24 mouse cellular contexts compared by ENCODE assay signal in genomic region chr2:69592536-69592935, GRCm38 (mm10). TPM values are rescaled to one million over a fixed set of nuclear protein-coding genes. Genes with fewer than 3 reads are reported as not detected.
DNase-seq lines count a peak whose midpoint lies in the region; ATAC-seq and TF ChIP-seq lines count a peak whose summit lies in the region.
"Had no signal": no experiment of that assay in that cellular context is flagged by ENCODE, and none has a peak within 500 bp of the region (broad histone marks: within the 10 kb centered on the region; RNA-seq: fewer than 3 reads in every experiment).

No protein-coding gene starts in this region.

- DNase-seq in ES-E14 (ENCODE audit: low read depth, low spot score) (no peak), ZHBTc4 (ENCODE audit: low read depth, low spot score) (peak; percentile 74)
- DNase-seq in natural killer cell, adult 2 months (ENCODE audit: low spot score in 2 of 2): no peak
- no peak for DNase-seq in kidney, adult 9 months
- DNase-seq: adrenal gland, adult 2 months; adrenal gland, postnatal 10 days; adrenal gland, postnatal 25 days; cerebellum, adult 11 months; cerebellum, adult 18-20 months; cerebellum, adult 9-10 months; cerebellum, postnatal 14 days; cerebellum, postnatal 36 days; embryo, embryonic 11 days had no signal

- WGBS in midbrain, embryonic 15.5 days: 32% methylated on average over 1 of the region's 1 CpGs

- no peak for TF ChIP-seq POLR2A in ES-Bruce4 (IDR thresholded peaks at IDR 0.05; ENCODE audit: insufficient read depth, low read length)

- H3K9me3 ChIP-seq in ES-Bruce4 (replicated peaks; ENCODE audit: control insufficient read depth, insufficient read depth, low read length, poor library complexity, severe bottlenecking) (no peaks in the 10 kb centered on the region), ES-E14 (ENCODE audit: control insufficient read depth, insufficient read depth, low read depth, low read length) (no peaks in the 10 kb centered on the region)
- no peaks in the 10 kb centered on the region for H3K9me3 ChIP-seq in midbrain, embryonic 15.5 days
- H3K9me3 ChIP-seq: embryonic facial prominence, embryonic 13.5 days; embryonic facial prominence, embryonic 15.5 days; forebrain, embryonic 10.5 days; forebrain, embryonic 12.5 days had no signal

- H3K4me2 ChIP-seq in midbrain, embryonic 15.5 days: no peak overlapping the region
- H3K4me2 ChIP-seq: embryonic facial prominence, embryonic 13.5 days; embryonic facial prominence, embryonic 15.5 days; forebrain, embryonic 12.5 days had no signal

- no peak for TF ChIP-seq CTCF in ES-Bruce4 (IDR thresholded peaks at IDR 0.05; ENCODE audit: low read depth, low read length)

- peak overlapping the region; percentile 73 for H3K27ac ChIP-seq in ES-Bruce4 (ENCODE audit: insufficient read depth, low read length)
- peak overlapping the region; percentile 83 for H3K27ac ChIP-seq in ES-E14 (ENCODE audit: insufficient read depth, low read depth, low read length, poor library complexity, severe bottlenecking)
- H3K27ac ChIP-seq in midbrain, embryonic 15.5 days: no peak overlapping the region
- H3K27ac ChIP-seq: embryonic facial prominence, embryonic 13.5 days; embryonic facial prominence, embryonic 15.5 days; forebrain, embryonic 10.5 days; forebrain, embryonic 12.5 days had no signal

- H3K36me3 ChIP-seq in ES-Bruce4 (ENCODE audit: control insufficient read depth, insufficient read depth, low read length, poor library complexity, severe bottlenecking): no peaks in the 10 kb centered on the region
- no peaks in the 10 kb centered on the region for H3K36me3 ChIP-seq in ES-E14 (ENCODE audit: control insufficient read depth, insufficient read depth, low read length, poor library complexity, severe bottlenecking)
- no peaks in the 10 kb centered on the region for H3K36me3 ChIP-seq in midbrain, embryonic 15.5 days (replicated peaks)
- H3K36me3 ChIP-seq: embryonic facial prominence, embryonic 13.5 days; embryonic facial prominence, embryonic 15.5 days; forebrain, embryonic 10.5 days; forebrain, embryonic 12.5 days had no signal

- H3K4me1 ChIP-seq in ES-Bruce4 (ENCODE audit: control insufficient read depth, insufficient read depth, low read length) (no peaks in the 10 kb centered on the region), ES-E14 (ENCODE audit: control insufficient read depth in 2 of 2, insufficient read depth in 2 of 2, low read length in 2 of 2, poor library complexity in 1 of 2) (peaks cover 2 to 7% of the 10 kb centered on the region in 2 experiments; a peak in 1 of 4 replicates)
- peaks cover 6% of the 10 kb centered on the region for H3K4me1 ChIP-seq in midbrain, embryonic 15.5 days

- no peak for TF ChIP-seq EP300 in ES-Bruce4 (IDR thresholded peaks at IDR 0.05; ENCODE audit: insufficient read depth, low read depth, low read length)

- in situ Hi-C loops in ES-E14 (cut with MboI; ENCODE audit: low sequenced_read_pairs in 2 of 2, unreplicated experiment in 2 of 2): loop anchor here in 1 of 2 experiments (25.0 kb wide), 2 partner anchors 870 to 1945 kb away; partner anchors contain the start of genes Dlx1, Dlx2 and Sp5

- no peak for ATAC-seq in midbrain, embryonic 15.5 days (replicated peaks)
- ATAC-seq: forebrain, embryonic 14.5 days; forebrain, embryonic 16.5 days had no signal

- H3K27me3 ChIP-seq in ES-Bruce4 (ENCODE audit: control insufficient read depth, insufficient read depth, low read length, poor library complexity, severe bottlenecking): no peaks in the 10 kb centered on the region
- H3K27me3 ChIP-seq in midbrain, embryonic 15.5 days (replicated peaks): peaks cover 18% of the 10 kb centered on the region

- H3K9ac ChIP-seq in ES-Bruce4 (ENCODE audit: low read depth, poor library complexity, severe bottlenecking): peak overlapping the region; percentile 24
- H3K9ac ChIP-seq in ES-E14 (ENCODE audit: insufficient read depth, low read depth, low read length, poor library complexity, severe bottlenecking): peak overlapping the region; percentile 50
- H3K9ac ChIP-seq in midbrain, embryonic 15.5 days: no peak overlapping the region
- H3K9ac ChIP-seq: embryonic facial prominence, embryonic 13.5 days; embryonic facial prominence, embryonic 15.5 days; forebrain, embryonic 12.5 days had no signal

- H3K4me3 ChIP-seq in ES-Bruce4 (ENCODE audit: low read depth, low read length) (peak overlapping the region; percentile 73), ES-E14 (ENCODE audit: insufficient read depth in 1 of 2, low read depth in 1 of 2, low read length in 2 of 2, poor library complexity in 1 of 2, severe bottlenecking in 1 of 2) (peak overlapping the region; percentile 60 to 74)
- H3K4me3 ChIP-seq in midbrain, embryonic 15.5 days: no peak overlapping the region
- H3K4me3 ChIP-seq: embryonic facial prominence, embryonic 13.5 days; embryonic facial prominence, embryonic 15.5 days; erythroblast, embryonic 14.5 days; forebrain, embryonic 10.5 days; forebrain, embryonic 12.5 days had no signal

TF ChIP-seq in ES-E14, 5 proteins besides CTCF, POLR2A, EP300 and RAD21:
- TF ChIP-seq ZNF384 (IDR thresholded peaks at IDR 0.05; ENCODE audit: low read depth, low read length): no peak
- TF ChIP-seq ZC3H11A (IDR thresholded peaks at IDR 0.05; ENCODE audit: borderline replicate concordance, low read depth, low read length): 0 out of 2 replicates have a peak, but pooled peaks have one; percentile 20

RNA-seq across cellular contexts. Expression of gene Lrp2, which starts 6.7 kb away (rescaled TPM):
- polyA plus RNA-seq in ES-Bruce4 (2011; ENCODE audit: insufficient read depth, insufficient read length, low read depth, missing spikeins): 92.6 and 92.9 TPM in 2 replicates
- total RNA-seq in ES-E14 (2012; rRNA removed): 103 and 124 TPM in 2 replicates
- polyA plus RNA-seq in midbrain, embryonic 15.5 days (2015; fragmentation: Nextera tagmentation; extraction: Ambion mirVana): 1.2 TPM in 2 replicates
- total RNA-seq: common myeloid progenitor, adult 5-6 weeks; MEL had no signal
- polyA plus RNA-seq: erythroblast, embryonic 14.5 days had no signal

RNA-seq across cellular contexts. Expression of gene Bbs5, which starts 54.4 kb away (rescaled TPM):
- 15.9 and 17.7 TPM in 2 replicates for polyA plus RNA-seq in ES-Bruce4 (2011; ENCODE audit: insufficient read depth, insufficient read length, low read depth, missing spikeins)
- 7.8 and 8.3 TPM in 2 replicates for total RNA-seq in ES-E14 (2012; rRNA removed)
- polyA plus RNA-seq in midbrain, embryonic 15.5 days (2015; fragmentation: Nextera tagmentation; extraction: Ambion mirVana): 20.3 and 25.2 TPM in 2 replicates
- polyA plus RNA-seq: erythroblast, embryonic 14.5 days had no signal

Comparison
In these comparisons a context has a peak if more than half of its experiments do, and no peak if none do; other contexts are left out.
1. RNA of gene Lrp2, which starts 6.7 kb away (polyA plus RNA-seq): 92.6 to 92.9 TPM in ES-Bruce4; 1.2 TPM in midbrain, embryonic 15.5 days; every median in the first group is over 10 times any median in the second.